Comparison of ENCODE assay signal across 8 mouse cellular contexts in genomic region chr9:110656249-110657221, GRCm38 (mm10). TPM values are rescaled to one million over a fixed set of nuclear protein-coding genes. Genes with fewer than 3 reads are reported as not detected.
DNase-seq lines count a peak whose midpoint lies in the region; ATAC-seq lines count a peak whose summit lies in the region.

Gene Ccdc12, plus strand, starts transcription at chr9:110656503.

- peak within 1 kb of the TSS; percentile 86 for H3K4me2 ChIP-seq in heart, embryonic 13.5 days
- H3K4me2 ChIP-seq in liver, embryonic 12.5 days: peak within 1 kb of the TSS; percentile 99
- H3K4me2 ChIP-seq in stomach, embryonic 15.5 days: peak within 1 kb of the TSS; percentile 69

- peaks cover 16% of the 10 kb centered on the region for H3K27me3 ChIP-seq in heart, embryonic 13.5 days (replicated peaks)
- peaks cover 23% of the 10 kb centered on the region for H3K27me3 ChIP-seq in liver, embryonic 12.5 days (replicated peaks)
- 0 out of 2 replicates have a peak, but pooled peaks cover 13% of the 10 kb centered on the region for H3K27me3 ChIP-seq in stomach, embryonic 15.5 days (replicated peaks)

- H3K4me1 ChIP-seq in brown adipose tissue, adult 24 weeks (ENCODE audit: control insufficient read depth, insufficient read depth, insufficient read length, low read length): peaks cover 15% of the 10 kb centered on the region
- H3K4me1 ChIP-seq in heart, embryonic 13.5 days: peaks cover 60% of the 10 kb centered on the region
- H3K4me1 ChIP-seq in liver, embryonic 12.5 days: peaks cover 85% of the 10 kb centered on the region
- peaks cover 40% of the 10 kb centered on the region for H3K4me1 ChIP-seq in stomach, embryonic 15.5 days

- peak within 1 kb of the TSS; percentile 97 for H3K27ac ChIP-seq in brown adipose tissue, adult 24 weeks (replicated peaks; ENCODE audit: low read depth, low read length)
- H3K27ac ChIP-seq in heart, embryonic 13.5 days (replicated peaks): peak within 1 kb of the TSS; percentile 93
- H3K27ac ChIP-seq in liver, embryonic 12.5 days: peak within 1 kb of the TSS; percentile 89
- peak within 1 kb of the TSS; percentile 91 for H3K27ac ChIP-seq in stomach, embryonic 15.5 days

- under 1% methylated on average over 52 of the region's 52 CpGs for WGBS in heart, embryonic 13.5 days
- WGBS in liver, embryonic 12.5 days (ENCODE audit: insufficient replicate concordance): under 1% methylated on average over 52 of the region's 52 CpGs
- under 1% methylated on average over 52 of the region's 52 CpGs for WGBS in stomach, embryonic 15.5 days

- H3K9ac ChIP-seq in heart, embryonic 13.5 days: peak within 1 kb of the TSS; percentile 93
- H3K9ac ChIP-seq in liver, embryonic 12.5 days: peak within 1 kb of the TSS; percentile 88
- peak within 1 kb of the TSS; percentile 68; the same call in 1 of the 2 replicates for H3K9ac ChIP-seq in stomach, embryonic 15.5 days

- ATAC-seq in heart, embryonic 13.5 days (ENCODE audit: extremely low read depth, insufficient number of reproducible peaks, low FRiP score, low TSS enrichment): peak; percentile 81
- peak; percentile 84 for ATAC-seq in liver, embryonic 12.5 days
- peak; percentile 89 for ATAC-seq in stomach, embryonic 15.5 days (ENCODE audit: insufficient read depth, low FRiP score, low read depth)

- peak; percentile 98 for DNase-seq in CD4-positive, CD25-positive, alpha-beta regulatory T cell, adult 2 months (ENCODE audit: low read depth, low spot score)
- peak; percentile 87 for DNase-seq in fat pad, adult 2 months (ENCODE audit: extremely low read depth, low read depth, low spot score)
- DNase-seq in kidney, postnatal 10 days: peak; percentile 96
- DNase-seq in natural killer cell, adult 2 months (ENCODE audit: low spot score in 2 of 2): peak; percentile 96 to 97

- peaks cover 8% of the 10 kb centered on the region for H3K36me3 ChIP-seq in heart, embryonic 13.5 days
- H3K36me3 ChIP-seq in liver, embryonic 12.5 days: peaks cover 19% of the 10 kb centered on the region
- no peaks in the 10 kb centered on the region for H3K36me3 ChIP-seq in stomach, embryonic 15.5 days

- no peaks in the 10 kb centered on the region for H3K9me3 ChIP-seq in heart, embryonic 13.5 days
- H3K9me3 ChIP-seq in liver, embryonic 12.5 days (replicated peaks): no peaks in the 10 kb centered on the region
- H3K9me3 ChIP-seq in stomach, embryonic 15.5 days: no peaks in the 10 kb centered on the region

- H3K4me3 ChIP-seq in brown adipose tissue, adult 24 weeks (ENCODE audit: insufficient read depth, low read depth, low read length): peak within 1 kb of the TSS; percentile 80
- peak within 1 kb of the TSS; percentile 81 for H3K4me3 ChIP-seq in heart, embryonic 13.5 days
- peak within 1 kb of the TSS; percentile 79 for H3K4me3 ChIP-seq in liver, embryonic 12.5 days
- H3K4me3 ChIP-seq in stomach, embryonic 15.5 days (replicated peaks): peak within 1 kb of the TSS; percentile 83

RNA-seq across cellular contexts. Expression of gene Ccdc12, which starts in this region (rescaled TPM):
- 44.7 and 46.2 TPM in 2 replicates for polyA plus RNA-seq in brown adipose tissue, adult 24 weeks (2012; ENCODE audit: insufficient read depth, insufficient read length, missing spikeins)
- polyA plus RNA-seq in heart, embryonic 13.5 days (2015; fragmentation: Nextera tagmentation; extraction: Ambion mirVana): 119 and 136 TPM in 2 replicates
- 103 and 105 TPM in 2 replicates for polyA plus RNA-seq in liver, embryonic 12.5 days (2016; fragmentation: Nextera tagmentation; extraction: Ambion mirVana)
- 146 and 160 TPM in 2 replicates for polyA plus RNA-seq in stomach, embryonic 15.5 days (2015; fragmentation: Nextera tagmentation; extraction: Ambion mirVana)

Comparison
In these comparisons a context has a peak if more than half of its experiments do, and no peak if none do; other contexts are left out.
1. Peak in every context shown above with its lines: DNase-seq, ATAC-seq, H3K4me3 ChIP-seq and H3K27ac ChIP-seq.